Mouse (Mus musculus): ENCODE measurements around the gene Artn. TPM values are rescaled to one million over a fixed set of nuclear protein-coding genes. Genes with fewer than 3 reads are reported as not detected.

Gene Artn
- polyA plus RNA-seq, 1 experiment from 2014 or later: 0.50 TPM

- no peaks in the 10 kb centered on the region for H3K27me3 ChIP-seq (ENCODE audit: control insufficient read depth, insufficient read depth, low read length)
Measured at GRCm38 (mm10) chr4:117917402-117917801, 12.2 kb downstream of the Artn start.

GRCm38 (mm10) chr4:117916386-117916785, 13.2 kb downstream of the Artn start:
- Histone ChIP-seq H3K36me3 (ENCODE audit: control insufficient read depth, insufficient read depth, low read length) (peaks cover 5% of the 10 kb centered on the region; the same call in 1 of the 2 replicates), H3K4me2 (no peak overlapping the region), H3K27me3 (ENCODE audit: control insufficient read depth, insufficient read depth, low read length) (no peaks in the 10 kb centered on the region), H3K27ac (ENCODE audit: low read depth, low read length) (0 out of 2 replicates have a peak overlapping the region, but pooled peaks have one; percentile 4), H3K4me1 (ENCODE audit: control insufficient read depth, insufficient read depth, low read length) (peaks cover 29% of the 10 kb centered on the region), H3K9me3 (replicated peaks; ENCODE audit: control insufficient read depth, low read length) (no peaks in the 10 kb centered on the region), H3K4me3 (ENCODE audit: low read depth, low read length) (no peak overlapping the region), H3K9ac (ENCODE audit: low read depth, low read length) (no peak overlapping the region)
- 77% methylated on average over 5 of the region's 5 CpGs for WGBS (ENCODE audit: insufficient replicate concordance)
- ATAC-seq (replicated peaks; ENCODE audit: insufficient number of reproducible peaks, low FRiP score, low TSS enrichment): no peak

More at GRCm38 (mm10) chr4:117917402-117917801, 12.2 kb downstream of the Artn start:
- Histone ChIP-seq H3K9me3 (replicated peaks; ENCODE audit: control insufficient read depth, low read length) (no peaks in the 10 kb centered on the region), H3K36me3 (ENCODE audit: control insufficient read depth, insufficient read depth, low read length) (no peaks in the 10 kb centered on the region), H3K4me3 (ENCODE audit: low read depth, low read length) (no peak overlapping the region), H3K4me1 (ENCODE audit: control insufficient read depth, insufficient read depth, low read length) (peaks cover 29% of the 10 kb centered on the region), H3K4me2 (no peak overlapping the region), H3K27ac (ENCODE audit: low read depth, low read length) (0 out of 2 replicates have a peak overlapping the region, but pooled peaks have one; percentile 5), H3K9ac (ENCODE audit: low read depth, low read length) (no peak overlapping the region)
- WGBS (ENCODE audit: insufficient replicate concordance): 81% methylated on average over 4 of the region's 4 CpGs
- ATAC-seq (replicated peaks; ENCODE audit: insufficient number of reproducible peaks, low FRiP score, low TSS enrichment): no peak

- peaks cover 8% of the 10 kb centered on the region; the same call in 1 of the 2 replicates for H3K36me3 ChIP-seq (ENCODE audit: control insufficient read depth, insufficient read depth, low read length)
- ATAC-seq (replicated peaks; ENCODE audit: insufficient number of reproducible peaks, low FRiP score, low TSS enrichment): no peak
- H3K27ac ChIP-seq (ENCODE audit: low read depth, low read length): peak overlapping the region; percentile 89; the same call in 1 of the 2 replicates
- H3K4me1 ChIP-seq (ENCODE audit: control insufficient read depth, insufficient read depth, low read length): peaks cover 29% of the 10 kb centered on the region
- peak overlapping the region; percentile 60 for H3K4me3 ChIP-seq (ENCODE audit: low read depth, low read length)
- 6% methylated on average over 19 of the region's 19 CpGs for WGBS (ENCODE audit: insufficient replicate concordance)
- peak overlapping the region; percentile 92 for H3K4me2 ChIP-seq
- no peaks in the 10 kb centered on the region for H3K27me3 ChIP-seq (ENCODE audit: control insufficient read depth, insufficient read depth, low read length)
- no peaks in the 10 kb centered on the region for H3K9me3 ChIP-seq (replicated peaks; ENCODE audit: control insufficient read depth, low read length)
- peak overlapping the region; percentile 77 for H3K9ac ChIP-seq (ENCODE audit: low read depth, low read length)
Measured at GRCm38 (mm10) chr4:117915489-117916105, 14.0 kb downstream of the Artn start.

GRCm38 (mm10) chr4:117914591-117915442, 14.7 kb downstream of the Artn start, which contains the start of gene Ipo13:
Gene Ipo13, minus strand, starts transcription at chr4:117914999.
- H3K9ac ChIP-seq (ENCODE audit: low read depth, low read length): peak within 1 kb of the TSS; percentile 77
- H3K4me1 ChIP-seq (ENCODE audit: control insufficient read depth, insufficient read depth, low read length): peaks cover 29% of the 10 kb centered on the region
- WGBS (ENCODE audit: insufficient replicate concordance): under 1% methylated on average over 61 of the region's 61 CpGs

GRCm38 (mm10) chr4:117914031-117914430, 15.5 kb downstream of the Artn start:
- Histone ChIP-seq H3K4me2 (peak overlapping the region; percentile 92), H3K27ac (ENCODE audit: low read depth, low read length) (no peak overlapping the region), H3K36me3 (ENCODE audit: control insufficient read depth, insufficient read depth, low read length) (peaks cover 8% of the 10 kb centered on the region; the same call in 1 of the 2 replicates), H3K4me1 (ENCODE audit: control insufficient read depth, insufficient read depth, low read length) (peaks cover 30% of the 10 kb centered on the region), H3K4me3 (ENCODE audit: low read depth, low read length) (peak overlapping the region; percentile 60), H3K9ac (ENCODE audit: low read depth, low read length) (peak overlapping the region; percentile 77), H3K9me3 (replicated peaks; ENCODE audit: control insufficient read depth, low read length) (no peaks in the 10 kb centered on the region), H3K27me3 (ENCODE audit: control insufficient read depth, insufficient read depth, low read length) (no peaks in the 10 kb centered on the region)
- ATAC-seq (replicated peaks; ENCODE audit: insufficient number of reproducible peaks, low FRiP score, low TSS enrichment): peak; percentile 8; the same call in 1 of the 2 replicates
- 18% methylated on average over 8 of the region's 8 CpGs for WGBS (ENCODE audit: insufficient replicate concordance)

More at GRCm38 (mm10) chr4:117914591-117915442, 14.7 kb downstream of the Artn start, which contains the start of gene Ipo13:
- peak within 1 kb of the TSS; percentile 60 for H3K4me3 ChIP-seq (ENCODE audit: low read depth, low read length)
- H3K36me3 ChIP-seq (ENCODE audit: control insufficient read depth, insufficient read depth, low read length): peaks cover 8% of the 10 kb centered on the region; the same call in 1 of the 2 replicates
- peak within 1 kb of the TSS; percentile 92 for H3K4me2 ChIP-seq
- no peaks in the 10 kb centered on the region for H3K9me3 ChIP-seq (replicated peaks; ENCODE audit: control insufficient read depth, low read length)
- peak within 1 kb of the TSS; percentile 89 for H3K27ac ChIP-seq (ENCODE audit: low read depth, low read length)
- ATAC-seq (replicated peaks; ENCODE audit: insufficient number of reproducible peaks, low FRiP score, low TSS enrichment): peak; percentile 90
- no peaks in the 10 kb centered on the region for H3K27me3 ChIP-seq (ENCODE audit: control insufficient read depth, insufficient read depth, low read length)

GRCm38 (mm10) chr4:117913421-117913820, 16.1 kb downstream of the Artn start:
- Histone ChIP-seq H3K27me3 (ENCODE audit: control insufficient read depth, insufficient read depth, low read length) (no peaks in the 10 kb centered on the region), H3K9me3 (replicated peaks; ENCODE audit: control insufficient read depth, low read length) (no peaks in the 10 kb centered on the region)

GRCm38 (mm10) chr4:117912685-117913273, 16.8 kb downstream of the Artn start:
- 69% methylated on average over 7 of the region's 7 CpGs for WGBS (ENCODE audit: insufficient replicate concordance)
- Histone ChIP-seq H3K36me3 (ENCODE audit: control insufficient read depth, insufficient read depth, low read length) (peaks cover 12% of the 10 kb centered on the region), H3K4me1 (ENCODE audit: control insufficient read depth, insufficient read depth, low read length) (peaks cover 27% of the 10 kb centered on the region), H3K27me3 (ENCODE audit: control insufficient read depth, insufficient read depth, low read length) (no peaks in the 10 kb centered on the region), H3K9me3 (replicated peaks; ENCODE audit: control insufficient read depth, low read length) (no peaks in the 10 kb centered on the region), H3K4me3 (ENCODE audit: low read depth, low read length) (peak overlapping the region; percentile 60; the same call in 1 of the 2 replicates), H3K4me2 (peak overlapping the region; percentile 92; the same call in 1 of the 2 replicates), H3K9ac (ENCODE audit: low read depth, low read length) (0 out of 2 replicates have a peak overlapping the region, but pooled peaks have one; percentile 10), H3K27ac (ENCODE audit: low read depth, low read length) (no peak overlapping the region)
- ATAC-seq (replicated peaks; ENCODE audit: insufficient number of reproducible peaks, low FRiP score, low TSS enrichment): no peak

More at GRCm38 (mm10) chr4:117913421-117913820, 16.1 kb downstream of the Artn start:
- H3K36me3 ChIP-seq (ENCODE audit: control insufficient read depth, insufficient read depth, low read length): peaks cover 8% of the 10 kb centered on the region; the same call in 1 of the 2 replicates
- H3K4me1 ChIP-seq (ENCODE audit: control insufficient read depth, insufficient read depth, low read length): peaks cover 32% of the 10 kb centered on the region
- ATAC-seq (replicated peaks; ENCODE audit: insufficient number of reproducible peaks, low FRiP score, low TSS enrichment): no peak
- peak overlapping the region; percentile 60 for H3K4me3 ChIP-seq (ENCODE audit: low read depth, low read length)
- WGBS (ENCODE audit: insufficient replicate concordance): 39% methylated on average over 3 of the region's 3 CpGs
- H3K27ac ChIP-seq (ENCODE audit: low read depth, low read length): no peak overlapping the region
- peak overlapping the region; percentile 77; the same call in 1 of the 2 replicates for H3K9ac ChIP-seq (ENCODE audit: low read depth, low read length)
- peak overlapping the region; percentile 92 for H3K4me2 ChIP-seq

- H3K9ac ChIP-seq (ENCODE audit: low read depth, low read length): no peak overlapping the region
- H3K4me3 ChIP-seq (ENCODE audit: low read depth, low read length): no peak overlapping the region
- no peaks in the 10 kb centered on the region for H3K9me3 ChIP-seq (replicated peaks; ENCODE audit: control insufficient read depth, low read length)
- H3K4me1 ChIP-seq (ENCODE audit: control insufficient read depth, insufficient read depth, low read length): peaks cover 24% of the 10 kb centered on the region
- H3K4me2 ChIP-seq: no peak overlapping the region
- peaks cover 13% of the 10 kb centered on the region for H3K36me3 ChIP-seq (ENCODE audit: control insufficient read depth, insufficient read depth, low read length)
- H3K27ac ChIP-seq (ENCODE audit: low read depth, low read length): no peak overlapping the region
- 91% methylated on average over 13 of the region's 13 CpGs for WGBS (ENCODE audit: insufficient replicate concordance)
- ATAC-seq (replicated peaks; ENCODE audit: insufficient number of reproducible peaks, low FRiP score, low TSS enrichment): no peak
- no peaks in the 10 kb centered on the region for H3K27me3 ChIP-seq (ENCODE audit: control insufficient read depth, insufficient read depth, low read length)
Measured at GRCm38 (mm10) chr4:117912131-117912561, 17.4 kb downstream of the Artn start.
